Mouse (Mus musculus) heart, adult 2 months (tissue): ENCODE data around the gene Lpin2.

Source experiments
- CTCF ChIP-seq: fragments of 200-600 bp; IDR thresholded peaks from 2 replicates; pipeline ENCODE4 v1.8.1; 2022; ENCODE audit warnings: antibody characterized with exemption, mild to moderate bottlenecking, moderate library complexity
- POLR2A ChIP-seq: fragments of 200-500 bp; IDR thresholded peaks from 2 replicates; pipeline ENCODE4 v1.6.1; 2011; ENCODE audit warnings: mild to moderate bottlenecking, low read depth, low read length, control low read depth; ENCODE audit not compliant: insufficient read depth

GRCm38 (mm10) chr17:71277701-71278491, 95.5 kb downstream of the Lpin2 start:
- TF ChIP-seq CTCF, result no peak
- no peak for TF ChIP-seq POLR2A
